Mouse (Mus musculus) lung, postnatal 0 days (tissue): ENCODE results near the gene Tbkbp1.

Experiments
- CTCF ChIP-seq: IDR thresholded peaks from 2 replicates; pipeline ENCODE4 v1.5.1; 2016; ENCODE audit warnings: antibody characterized with exemption, mild to moderate bottlenecking
- EP300 ChIP-seq: IDR thresholded peaks from 2 replicates; pipeline ENCODE4 v1.6.1; 2016; ENCODE audit warnings: antibody characterized with exemption, mild to moderate bottlenecking, control low read depth

DNA sequence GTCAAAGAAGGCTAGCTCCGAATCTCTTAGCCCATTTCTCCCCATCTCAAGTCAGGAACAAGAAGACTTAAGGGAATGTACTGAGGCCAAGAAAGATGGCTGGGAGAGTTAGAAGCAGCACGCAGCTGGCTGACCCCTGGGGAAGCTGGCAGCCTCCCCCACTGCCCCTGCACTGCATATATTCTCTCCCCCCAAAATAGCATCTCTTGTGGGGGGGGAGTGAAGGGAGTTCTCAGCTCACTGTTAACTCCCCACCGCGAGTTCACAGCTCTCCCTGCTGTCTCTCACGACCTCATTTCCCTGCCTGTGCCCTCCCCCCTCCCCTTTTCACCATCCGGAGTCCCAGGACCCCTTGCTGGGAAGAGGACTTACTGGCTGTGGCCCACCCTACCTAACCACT lies 19.1 kb downstream of the Tbkbp1 start:
- TF ChIP-seq CTCF (no peak), EP300 (no peak)
